Mouse (Mus musculus) left cerebral cortex, postnatal 10 days (tissue): ENCODE results near the gene Dock1. TPM values are rescaled to one million over a fixed set of nuclear protein-coding genes. Genes with fewer than 3 reads are reported as not detected.

ENCODE experiments used
- DNase-seq, 2 experiments: peaks; one replicate each; pipeline ENCODE4 v3.0.0; 2021 to 2022; ENCODE audit warnings: low spot score in 2 of 2, mixed read lengths in 1 of 2; ENCODE audit errors: extremely low spot score in 1 of 2
- intact Hi-C: fragments of 180-260 bp; cut with DNase I; formaldehyde crosslinking; loops from one replicate; pipeline ENCODE4 v1.15.1; 2025
- total RNA-seq, 2 experiments: library from RNA; stranded (reverse); gene quantifications; 2 replicates each; pipeline ENCODE4 v1.2.3; 2021

The Dock1 gene
- total RNA-seq, 2 experiments from 2014 or later, result 19.4 to 20.8 TPM

DNA sequence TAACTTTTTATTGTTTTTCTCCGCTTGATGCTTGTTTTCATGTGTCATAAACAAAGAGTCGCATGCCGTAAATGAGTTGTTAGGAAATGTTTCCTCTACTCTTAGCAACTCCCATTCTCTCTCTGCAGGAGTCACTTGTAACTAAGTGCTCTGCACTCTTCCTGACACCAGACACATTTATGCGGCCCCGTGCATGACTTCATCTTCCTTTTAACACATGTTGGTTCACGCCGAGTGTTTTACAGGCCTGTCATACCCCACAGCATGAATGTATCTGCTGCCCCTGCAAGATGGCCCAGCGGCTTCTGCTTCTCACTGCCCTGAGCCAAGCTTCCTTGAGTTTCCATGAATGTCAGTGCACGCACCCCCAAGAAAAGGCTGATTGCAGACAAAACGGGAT, 407.4 kb downstream of the Dock1 start:
- intact Hi-C loops, result no loop called here
- no peak for DNase-seq

GRCm38 (mm10) chr7:135083421-135083820, 413.0 kb downstream of the Dock1 start:
- DNase-seq, result no peak
- intact Hi-C loops, result no loop called here

DNA sequence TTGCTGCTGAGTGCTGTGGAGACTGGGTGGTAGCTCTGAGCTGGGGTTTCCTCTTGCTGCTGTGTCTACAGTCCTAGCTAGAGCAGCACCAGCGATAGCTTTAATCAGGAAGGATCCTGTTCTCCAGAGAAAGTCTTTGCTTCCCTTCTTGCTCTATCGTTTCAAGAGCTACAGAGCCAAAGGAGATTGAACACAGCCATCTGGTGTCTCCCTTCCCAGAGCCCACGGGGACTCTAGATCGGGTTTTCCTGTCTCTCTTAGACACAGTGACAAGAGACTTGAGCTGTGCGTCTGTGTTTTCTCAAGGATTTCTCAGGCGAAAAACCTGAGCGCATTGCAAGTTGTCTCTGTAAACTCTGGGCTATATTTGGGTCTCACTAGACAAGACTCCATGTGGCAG, 413.6 kb downstream of the Dock1 start:
- intact Hi-C loops, result no loop called here
- no peak for DNase-seq

DNA sequence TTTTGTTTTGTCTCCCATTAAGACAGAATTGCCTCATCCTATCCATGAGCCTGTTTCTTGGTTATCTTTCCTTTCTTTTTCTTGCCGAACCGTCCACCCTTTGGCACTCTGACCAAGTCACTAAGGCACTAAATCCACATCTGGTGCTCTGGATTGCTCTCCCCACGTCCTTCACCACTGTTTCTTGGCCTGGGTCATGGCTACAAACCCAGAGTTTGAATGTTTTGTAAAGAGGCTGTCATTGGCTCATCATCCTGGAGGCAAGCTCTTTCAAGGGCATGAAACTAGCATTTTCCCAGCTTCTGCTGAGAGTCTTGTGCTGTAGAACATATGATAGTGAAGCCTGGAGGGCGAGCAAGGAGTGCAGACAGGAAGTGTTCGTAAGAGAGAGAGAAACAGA, 416.1 kb downstream of the Dock1 start:
- no peak for DNase-seq
- intact Hi-C loops, result no loop called here

DNA sequence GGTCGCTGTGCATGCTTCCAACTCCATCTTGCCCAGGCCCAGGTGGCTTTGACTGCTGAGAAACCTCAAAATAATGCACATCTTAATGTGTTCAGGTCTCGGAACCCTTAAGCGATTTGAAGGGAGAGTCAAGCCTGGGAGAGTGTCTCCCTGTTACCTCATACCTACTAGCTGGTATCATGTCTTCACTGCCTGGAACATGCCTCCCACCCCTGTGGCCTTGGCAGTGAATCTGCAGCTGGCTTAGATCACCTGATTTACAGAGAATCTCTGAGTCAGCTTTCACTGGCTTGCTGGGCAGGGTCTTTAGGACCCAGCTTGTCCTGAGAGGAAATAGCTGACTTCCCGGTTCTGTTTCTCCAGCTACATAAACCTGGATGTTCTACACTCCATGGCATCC, 419.2 kb downstream of the Dock1 start:
- intact Hi-C loops, result no loop called here
- no peak for DNase-seq

DNA sequence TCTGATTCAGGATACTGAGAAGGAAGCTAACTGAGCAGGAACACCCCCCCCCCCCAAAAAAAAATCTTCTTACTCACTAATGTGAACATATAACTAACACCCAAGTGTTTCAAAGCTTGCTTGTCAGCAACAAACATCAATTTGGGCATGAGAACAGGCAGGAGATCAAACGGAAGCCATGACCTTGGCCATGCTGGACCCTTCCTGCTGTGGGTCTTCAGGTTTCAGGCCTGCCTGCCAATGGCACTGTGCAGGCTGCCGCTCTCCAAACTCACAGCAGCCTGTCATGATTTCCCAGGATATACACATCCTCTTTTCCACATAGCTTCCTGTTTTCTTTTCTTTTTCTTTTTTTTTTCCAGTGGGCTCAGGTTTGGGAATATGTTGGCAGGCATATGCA, 423.4 kb downstream of the Dock1 start:
- intact Hi-C loops, result no loop called here
- no peak for DNase-seq

DNA sequence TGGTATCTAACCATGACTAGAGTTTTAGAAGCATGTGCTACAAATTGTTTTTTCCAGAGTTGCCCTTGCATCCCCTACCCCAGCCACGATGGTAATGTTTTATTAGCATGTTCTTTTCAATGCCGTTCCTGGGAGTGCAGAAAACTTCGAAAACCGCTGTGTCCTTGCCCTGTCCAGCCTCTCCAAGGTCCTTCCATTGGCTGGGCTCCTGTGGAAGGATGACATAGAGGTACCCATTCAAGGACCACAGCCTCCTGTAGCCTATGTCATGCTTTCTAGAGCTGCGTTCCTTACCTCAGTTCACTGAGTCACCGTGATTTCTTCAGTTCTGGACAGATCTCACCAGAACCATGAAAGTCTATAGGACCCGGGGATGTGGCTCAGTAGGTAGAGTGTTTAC, 431.5 kb downstream of the Dock1 start:
- DNase-seq, result no peak
- intact Hi-C loops, result no loop called here

DNA sequence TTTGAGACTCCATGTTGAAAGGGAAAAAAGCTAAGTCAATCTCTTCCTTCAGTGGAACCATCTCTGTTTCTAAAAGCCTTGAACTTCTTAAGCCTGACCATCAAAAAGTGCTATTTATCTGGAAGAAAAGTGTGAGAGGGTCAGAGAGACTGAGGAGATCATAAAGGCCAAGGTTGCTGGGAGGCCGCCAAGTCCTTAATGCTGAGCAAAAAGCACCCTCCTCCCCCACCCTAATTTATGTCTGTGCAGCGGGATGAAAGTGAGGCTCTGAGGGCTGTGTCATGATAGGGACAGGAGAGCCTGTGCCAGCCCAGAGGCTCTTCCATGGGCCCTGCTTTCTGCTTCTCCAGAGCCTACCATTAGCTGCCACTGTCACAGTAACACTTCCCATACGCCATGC, 436.1 kb downstream of the Dock1 start:
- intact Hi-C loops, result no loop called here
- DNase-seq, result no peak

DNA sequence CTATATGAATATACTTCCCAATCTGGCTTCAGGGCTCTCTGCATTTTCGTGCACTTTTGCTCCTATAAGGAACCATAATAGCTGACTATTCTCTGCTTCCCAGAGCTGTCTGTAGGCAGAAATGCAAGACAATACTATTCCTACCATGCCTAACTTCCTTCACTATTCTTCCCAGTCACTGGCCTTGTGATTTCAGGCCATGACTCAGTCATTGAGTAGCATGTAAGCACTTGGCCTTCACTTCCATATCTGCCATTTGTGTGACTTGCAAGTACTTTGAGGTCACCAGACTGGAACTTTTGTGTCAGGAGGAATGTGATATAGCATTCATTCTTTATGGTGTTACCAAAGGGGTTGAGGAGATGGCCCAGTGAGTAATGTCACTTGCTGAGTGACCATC, 439.9 kb downstream of the Dock1 start:
- intact Hi-C loops, result no loop called here
- DNase-seq, result no peak

GRCm38 (mm10) chr7:135125296-135126065, 455.0 kb downstream of the Dock1 start:
- intact Hi-C loops, result no loop called here
- DNase-seq, result no peak

GRCm38 (mm10) chr7:135132461-135132860, 462.0 kb downstream of the Dock1 start:
- no peak for DNase-seq
- intact Hi-C loops, result no loop called here

- DNase-seq, result no peak
- intact Hi-C loops, result no loop called here
Observed at GRCm38 (mm10) chr7:135134619-135135018, 464.2 kb downstream of the Dock1 start.

- intact Hi-C loops, result no loop called here
Observed at GRCm38 (mm10) chr7:135139153-135139612, 468.7 kb downstream of the Dock1 start.

GRCm38 (mm10) chr7:135144731-135145130, 474.3 kb downstream of the Dock1 start:
- no peak for DNase-seq

More at GRCm38 (mm10) chr7:135139153-135139612, 468.7 kb downstream of the Dock1 start:
- DNase-seq, result peak in 1 of 2 experiments; percentile 16

GRCm38 (mm10) chr7:135150926-135151325, 480.5 kb downstream of the Dock1 start:
- intact Hi-C loops, result no loop called here
- no peak for DNase-seq

More at GRCm38 (mm10) chr7:135144731-135145130, 474.3 kb downstream of the Dock1 start:
- intact Hi-C loops, result no loop called here

DNA sequence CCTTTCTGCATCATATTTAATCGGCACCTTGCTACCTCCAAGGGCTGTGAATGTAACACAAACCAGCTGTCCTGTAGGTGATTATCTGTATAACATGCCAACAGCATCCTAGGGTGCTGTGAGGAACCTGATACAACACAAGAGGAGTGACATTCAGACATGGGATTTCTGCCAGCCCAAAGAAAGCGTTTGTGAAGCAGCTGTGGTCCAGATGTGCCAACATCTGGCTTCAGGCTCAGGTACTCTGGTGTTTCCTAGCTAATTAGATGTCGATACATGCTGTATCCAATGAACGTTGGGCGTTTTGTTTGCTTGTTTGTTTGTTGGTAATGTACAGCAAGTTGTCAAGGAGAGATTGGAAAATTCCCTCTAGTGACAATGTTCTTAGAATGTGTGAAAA, 487.1 kb downstream of the Dock1 start:
- intact Hi-C loops, result no loop called here
- no peak for DNase-seq

DNA sequence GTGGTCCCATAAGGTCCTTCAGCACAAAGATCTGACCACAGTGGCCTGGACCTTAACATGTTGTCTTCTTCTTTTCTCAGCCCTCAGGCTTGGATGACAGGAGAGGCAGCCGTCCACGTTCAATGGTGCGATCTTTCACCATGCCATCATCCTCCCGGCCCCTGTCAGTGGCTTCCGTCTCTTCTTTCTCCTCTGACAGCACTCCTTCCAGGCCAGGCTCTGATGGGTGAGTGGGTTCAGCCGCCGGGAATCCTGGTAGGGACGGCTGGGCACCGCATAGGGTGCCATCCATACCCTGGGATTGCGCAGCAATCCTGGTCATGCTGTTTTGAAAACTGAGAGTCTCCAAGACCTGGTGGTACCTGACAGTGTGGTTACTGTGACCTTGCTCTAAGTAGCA, 487.9 kb downstream of the Dock1 start:
- intact Hi-C loops, result no loop called here
- no peak for DNase-seq

GRCm38 (mm10) chr7:135159606-135160005, 489.2 kb downstream of the Dock1 start:
- intact Hi-C loops, result no loop called here
- DNase-seq, result no peak

- peak in 1 of 2 experiments; percentile 48 for DNase-seq
- intact Hi-C loops, result no loop called here
Observed at GRCm38 (mm10) chr7:135165155-135165554, 494.7 kb downstream of the Dock1 start.

- intact Hi-C loops, result no loop called here
- DNase-seq, result no peak
Observed at GRCm38 (mm10) chr7:135169936-135170335, 499.5 kb downstream of the Dock1 start.

- intact Hi-C loops, result no loop called here
- no peak for DNase-seq
Observed at GRCm38 (mm10) chr7:135172219-135172618, 501.8 kb downstream of the Dock1 start.
